ENCODE assay signal across 8 mouse cellular contexts in genomic region chr10:121586675-121587370, GRCm38 (mm10). TPM values are rescaled to one million over a fixed set of nuclear protein-coding genes. Genes with fewer than 3 reads are reported as not detected.
DNase-seq lines count a peak whose midpoint lies in the region; ATAC-seq lines count a peak whose summit lies in the region.

Tbk1 (minus strand) TSS chr10:121586787.

- peak; percentile 85 for ATAC-seq in CD4-positive, CD25-positive, alpha-beta regulatory T cell, adult 4 months
- peak; percentile 96 for ATAC-seq in heart, embryonic 15.5 days (replicated peaks; ENCODE audit: insufficient number of reproducible peaks, insufficient read depth, low FRiP score, low read depth)
- peak; percentile 96 for ATAC-seq in liver, embryonic 15.5 days (ENCODE audit: insufficient read depth)
- peak; percentile 98 for ATAC-seq in neural tube, embryonic 12.5 days (ENCODE audit: low FRiP score, low read depth)

- H3K36me3 ChIP-seq in forebrain, embryonic 10.5 days (replicated peaks): peaks cover 56% of the 10 kb centered on the region
- peaks cover 26% of the 10 kb centered on the region for H3K36me3 ChIP-seq in heart, embryonic 15.5 days
- peaks cover 35% of the 10 kb centered on the region for H3K36me3 ChIP-seq in liver, embryonic 15.5 days (replicated peaks)
- H3K36me3 ChIP-seq in neural tube, embryonic 12.5 days: peaks cover 29% of the 10 kb centered on the region

- H3K9me3 ChIP-seq in forebrain, embryonic 10.5 days: no peaks in the 10 kb centered on the region
- H3K9me3 ChIP-seq in heart, embryonic 15.5 days (replicated peaks): no peaks in the 10 kb centered on the region
- H3K9me3 ChIP-seq in liver, embryonic 15.5 days (replicated peaks): no peaks in the 10 kb centered on the region
- no peaks in the 10 kb centered on the region for H3K9me3 ChIP-seq in neural tube, embryonic 12.5 days

- peak within 1 kb of the TSS; percentile 64 for H3K4me2 ChIP-seq in heart, embryonic 15.5 days
- peak within 1 kb of the TSS; percentile 77 for H3K4me2 ChIP-seq in liver, embryonic 15.5 days
- H3K4me2 ChIP-seq in neural tube, embryonic 12.5 days (replicated peaks): peak within 1 kb of the TSS; percentile 87

- H3K4me3 ChIP-seq in forebrain, embryonic 10.5 days: peak within 1 kb of the TSS; percentile 86
- peak within 1 kb of the TSS; percentile 84 for H3K4me3 ChIP-seq in heart, embryonic 15.5 days
- H3K4me3 ChIP-seq in liver, embryonic 15.5 days (replicated peaks): peak within 1 kb of the TSS; percentile 94
- H3K4me3 ChIP-seq in neural tube, embryonic 12.5 days: peak within 1 kb of the TSS; percentile 89

- H3K4me1 ChIP-seq in forebrain, embryonic 10.5 days: peaks cover 20% of the 10 kb centered on the region
- peaks cover 12% of the 10 kb centered on the region for H3K4me1 ChIP-seq in heart, embryonic 15.5 days (replicated peaks)
- H3K4me1 ChIP-seq in liver, embryonic 15.5 days (replicated peaks): peaks cover 43% of the 10 kb centered on the region
- peaks cover 10% of the 10 kb centered on the region; the same call in 1 of the 2 replicates for H3K4me1 ChIP-seq in neural tube, embryonic 12.5 days

- peak within 1 kb of the TSS; percentile 93 for H3K27ac ChIP-seq in forebrain, embryonic 10.5 days
- H3K27ac ChIP-seq in heart, embryonic 15.5 days: peak within 1 kb of the TSS; percentile 87
- H3K27ac ChIP-seq in liver, embryonic 15.5 days (replicated peaks): peak within 1 kb of the TSS; percentile 86
- H3K27ac ChIP-seq in neural tube, embryonic 12.5 days: peak within 1 kb of the TSS; percentile 20; the same call in 1 of the 2 replicates

- H3K9ac ChIP-seq in heart, embryonic 15.5 days: peak within 1 kb of the TSS; percentile 88
- H3K9ac ChIP-seq in liver, embryonic 15.5 days: peak within 1 kb of the TSS; percentile 92
- peak within 1 kb of the TSS; percentile 93 for H3K9ac ChIP-seq in neural tube, embryonic 12.5 days

- peak; percentile 81 for DNase-seq in c-Kit-negative CD71-positive TER-119-positive erythroid progenitor cells, embryonic 14.5 days (ENCODE audit: low read depth, low spot score)
- DNase-seq in forebrain, embryonic 10.5 days (ENCODE audit: extremely low spot score, low spot score): peak; percentile 87
- DNase-seq in kidney, postnatal 36 days: peak; percentile 95 to 97
- DNase-seq in telencephalon, adult 2 months (ENCODE audit: low read depth, low spot score): peak; percentile 81

- under 1% methylated on average over 58 of the region's 58 CpGs for WGBS in forebrain, embryonic 10.5 days
- WGBS in heart, embryonic 15.5 days: under 1% methylated on average over 58 of the region's 58 CpGs
- under 1% methylated on average over 58 of the region's 58 CpGs for whole genome bisulfite sequencing in liver, embryonic 15.5 days (ENCODE audit: insufficient replicate concordance)
- under 1% methylated on average over 53 of the region's 58 CpGs for WGBS in neural tube, embryonic 12.5 days

- H3K27me3 ChIP-seq in forebrain, embryonic 10.5 days (ENCODE audit: poor library complexity, severe bottlenecking): no peaks in the 10 kb centered on the region
- H3K27me3 ChIP-seq in heart, embryonic 15.5 days: no peaks in the 10 kb centered on the region
- no peaks in the 10 kb centered on the region for H3K27me3 ChIP-seq in liver, embryonic 15.5 days
- no peaks in the 10 kb centered on the region for H3K27me3 ChIP-seq in neural tube, embryonic 12.5 days (replicated peaks)

RNA-seq across cellular contexts. Expression of gene Tbk1, which starts in this region (rescaled TPM):
- 100 to 1,000 TPM in 1 of 2 experiments, 10 to 100 TPM in 1; 86.5 to 118 TPM for polyA plus RNA-seq in CD4-positive, CD25-positive, alpha-beta regulatory T cell, adult 4 months (2017; shearing (Covaris generic))
- polyA plus RNA-seq in forebrain, embryonic 10.5 days (2016; fragmentation: Nextera tagmentation; extraction: Ambion mirVana): 30.1 and 34.9 TPM in 2 replicates
- 22.0 and 25.3 TPM in 2 replicates for polyA plus RNA-seq in heart, embryonic 15.5 days (2015; fragmentation: Nextera tagmentation; extraction: Ambion mirVana)
- polyA plus RNA-seq in liver, embryonic 15.5 days (2015; fragmentation: Nextera tagmentation; extraction: Ambion mirVana): 19.7 TPM in 2 replicates
- 33.6 and 35.8 TPM in 2 replicates for polyA plus RNA-seq in neural tube, embryonic 12.5 days (2016; fragmentation: Nextera tagmentation; extraction: Ambion mirVana)

Comparison
In these comparisons a context has a peak if more than half of its experiments do, and no peak if none do; other contexts are left out.
1. Peak in every context shown above with its lines: DNase-seq, ATAC-seq, H3K4me3 ChIP-seq and H3K27ac ChIP-seq.
2. H3K27ac ChIP-seq: peak in every context shown above with its lines; median percentile 93 in forebrain, embryonic 10.5 days; 87 in heart, embryonic 15.5 days; 86 in liver, embryonic 15.5 days; 20 in neural tube, embryonic 12.5 days.